Mouse (Mus musculus) effector memory CD4-positive, alpha-beta T cell, adult 5 months (primary cell): Measurements from ENCODE around the gene Pnrc2. TPM values are rescaled to one million over a fixed set of nuclear protein-coding genes. Genes with fewer than 3 reads are reported as not detected.

ENCODE experiments used
- polyA plus RNA-seq: library from polyadenylated mRNA; unstranded; fragments of 100-300 nt; shearing (Covaris generic); gene quantifications from one replicate; pipeline ENCODE4 v1.2.1, GENCODE M21; 2017

Pnrc2 gene
- polyA plus RNA-seq: 191 TPM

GRCm38 (mm10) chr4:135873526-135874202 is at the start of gene Pnrc2:
TSS of gene Pnrc2 (minus strand) at chr4:135873850.

GRCm38 (mm10) chr4:135920304-135921241 is 46.9 kb upstream of the Pnrc2 start, which contains the start of gene Fuca1:
TSS of gene Fuca1 (plus strand) at chr4:135920735.

GRCm38 (mm10) chr4:135895071-135895571 is 21.5 kb upstream of the Pnrc2 start, which contains the start of gene Cnr2:
TSS of gene Cnr2 (plus strand) at chr4:135895394.

GRCm38 (mm10) chr4:135855536-135856222 is 18.0 kb downstream of the Pnrc2 start, which contains the start of gene Srsf10:
TSS of gene Srsf10 (plus strand) at chr4:135855747.

Other genes starting within 250 kb of the Pnrc2 start
- not detected for gene Ifnlr1, start 187.6 kb downstream of the Pnrc2 start, polyA plus RNA-seq
- gene Il22ra1, start 145.7 kb downstream of the Pnrc2 start, polyA plus RNA-seq: not detected
- gene Myom3, start 114.1 kb downstream of the Pnrc2 start, polyA plus RNA-seq: not detected
- 203 TPM for gene Srsf10, start 18.1 kb downstream of the Pnrc2 start, polyA plus RNA-seq
- gene Cnr2, start 21.5 kb upstream of the Pnrc2 start, polyA plus RNA-seq: 0.85 TPM
- 57.2 TPM for gene Fuca1, start 46.9 kb upstream of the Pnrc2 start, polyA plus RNA-seq
- 44.2 TPM for gene Hmgcl, start 72.6 kb upstream of the Pnrc2 start, polyA plus RNA-seq
- gene Gale, start 89.9 kb upstream of the Pnrc2 start, polyA plus RNA-seq: 29.0 TPM
- 215 TPM for gene Lypla2, start 98.8 kb upstream of the Pnrc2 start, polyA plus RNA-seq
- gene Pithd1, start 113.4 kb upstream of the Pnrc2 start, polyA plus RNA-seq: 57.5 TPM
- 49.2 TPM for gene Eloa, start 147.9 kb upstream of the Pnrc2 start, polyA plus RNA-seq
- gene Rpl11, start 179.6 kb upstream of the Pnrc2 start, polyA plus RNA-seq: 280 TPM